Comparison of ENCODE assay signal across 13 mouse cellular contexts in the genomic region with DNA sequence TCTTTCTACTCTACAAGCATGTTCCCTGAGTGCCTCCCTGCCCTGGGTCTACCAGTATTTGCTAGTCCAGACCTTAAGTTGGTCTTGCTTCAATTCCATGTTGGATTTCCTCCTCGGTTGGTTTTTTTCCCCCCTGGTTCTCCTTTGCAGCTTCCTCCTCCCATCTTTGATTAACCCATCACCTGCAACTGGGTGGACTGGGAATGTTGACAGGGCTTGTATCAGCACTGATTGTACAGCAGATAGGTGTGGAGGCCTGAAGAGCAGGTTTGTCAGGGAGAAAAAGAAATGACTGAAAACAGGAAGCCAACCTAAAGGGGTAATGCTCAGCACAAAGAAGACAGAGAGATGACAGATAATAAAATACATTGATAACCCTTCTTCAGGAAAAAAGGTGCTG.
"Had no signal": no experiment of that assay in that cellular context is flagged by ENCODE, and none has a peak within 500 bp of the region (broad histone marks: within the 10 kb centered on the region; RNA-seq: fewer than 3 reads in every experiment).

No protein-coding gene starts in this region.

- DNase-seq: kidney, adult 18-20 months; kidney, adult 9 months; kidney, postnatal 25 days; left cerebral cortex, postnatal 4 days; liver, embryonic 13.5 days; lung, adult 2 months; lung, postnatal 14 days; lung, postnatal 4 days; midbrain, embryonic 14.5 days; thymus, adult 18-20 months; thymus, postnatal 36 days had no signal

- H3K4me1 ChIP-seq: liver, embryonic 13.5 days had no signal

- H3K36me3 ChIP-seq: limb, embryonic 13.5 days; liver, embryonic 13.5 days had no signal

- H3K4me2 ChIP-seq: limb, embryonic 13.5 days; liver, embryonic 13.5 days; midbrain, embryonic 11.5 days had no signal

- H3K9ac ChIP-seq: limb, embryonic 13.5 days; liver, embryonic 13.5 days had no signal

- H3K9me3 ChIP-seq: limb, embryonic 13.5 days; liver, embryonic 13.5 days had no signal

- H3K27me3 ChIP-seq: limb, embryonic 13.5 days had no signal

- H3K4me3 ChIP-seq: limb, embryonic 13.5 days; liver, embryonic 13.5 days had no signal

- H3K27ac ChIP-seq: limb, embryonic 13.5 days; liver, embryonic 13.5 days had no signal
